Mouse (Mus musculus): Measurements from ENCODE around the gene Cntn4. TPM values are rescaled to one million over a fixed set of nuclear protein-coding genes. Genes with fewer than 3 reads are reported as not detected.

Gene Cntn4
- total RNA-seq, 2 experiments from 2014 or later = 63.9 to 69.4 TPM

- no peak for DNase-seq (ENCODE audit: extremely low spot score in 1 of 2, low spot score in 2 of 2)
- no peak for TF ChIP-seq CTCF (IDR thresholded peaks at IDR 0.05)
- intact Hi-C loops (cut with DNase I) = no loop called here
- Histone ChIP-seq H3K4me3 (no peak overlapping the region), H3K27ac (no peak overlapping the region)
These were observed 902.7 kb downstream of the Cntn4 start for GRCm38 (mm10) chr6:106580124-106580523.

GRCm38 (mm10) chr6:106593756-106594155 is 916.3 kb downstream of the Cntn4 start:
- intact Hi-C loops (cut with DNase I) = no loop called here
- no peak for DNase-seq (ENCODE audit: extremely low spot score in 1 of 2, low spot score in 2 of 2)
- Histone ChIP-seq H3K4me3 (no peak overlapping the region), H3K27ac (no peak overlapping the region)
- TF ChIP-seq CTCF (IDR thresholded peaks at IDR 0.05) = no peak

- Histone ChIP-seq H3K4me3 (no peak overlapping the region), H3K27ac (no peak overlapping the region)
- TF ChIP-seq CTCF (IDR thresholded peaks at IDR 0.05) = no peak
- DNase-seq (ENCODE audit: extremely low spot score in 1 of 2, low spot score in 2 of 2) = no peak
- intact Hi-C loops (cut with DNase I) = loop anchor here (5.0 kb wide), 1 partner anchor 280 kb away; no protein-coding TSS in a partner anchor
These were observed 939.6 kb downstream of the Cntn4 start for GRCm38 (mm10) chr6:106617081-106617480.

GRCm38 (mm10) chr6:106621188-106621749 is 943.8 kb downstream of the Cntn4 start:
- Histone ChIP-seq H3K27ac (no peak overlapping the region), H3K4me3 (no peak overlapping the region)
- TF ChIP-seq CTCF (IDR thresholded peaks at IDR 0.05) = peak; percentile 35
- intact Hi-C loops (cut with DNase I) = no loop called here
- no peak for DNase-seq (ENCODE audit: extremely low spot score in 1 of 2, low spot score in 2 of 2)

GRCm38 (mm10) chr6:106643026-106643425 is 965.6 kb downstream of the Cntn4 start:
- no peak for TF ChIP-seq CTCF (IDR thresholded peaks at IDR 0.05)
- intact Hi-C loops (cut with DNase I) = loop anchor here (10.0 kb wide), 1 partner anchor 308 kb away; no protein-coding TSS in a partner anchor
- Histone ChIP-seq H3K4me3 (no peak overlapping the region), H3K27ac (no peak overlapping the region)
- DNase-seq (ENCODE audit: extremely low spot score in 1 of 2, low spot score in 2 of 2) = no peak

- peak; percentile 84 for TF ChIP-seq CTCF (IDR thresholded peaks at IDR 0.05)
- no peak overlapping the region for H3K27ac ChIP-seq
- intact Hi-C loops (cut with DNase I) = loop anchor here (10.0 kb wide), 1 partner anchor 311 kb away; no protein-coding TSS in a partner anchor
- peak; percentile 51 to 52 for DNase-seq (ENCODE audit: extremely low spot score in 1 of 2, low spot score in 2 of 2)
- H3K4me3 ChIP-seq = no peak overlapping the region
These were observed 968.2 kb downstream of the Cntn4 start for GRCm38 (mm10) chr6:106645496-106646211.

GRCm38 (mm10) chr6:106646945-106647344 is 969.5 kb downstream of the Cntn4 start:
- DNase-seq (ENCODE audit: extremely low spot score in 1 of 2, low spot score in 2 of 2) = no peak
- Histone ChIP-seq H3K27ac (no peak overlapping the region), H3K4me3 (no peak overlapping the region)
- TF ChIP-seq CTCF (IDR thresholded peaks at IDR 0.05) = no peak
- intact Hi-C loops (cut with DNase I) = loop anchor here (10.0 kb wide), 1 partner anchor 312 kb away; no protein-coding TSS in a partner anchor

GRCm38 (mm10) chr6:106663780-106664651 is 986.6 kb downstream of the Cntn4 start:
- no peak overlapping the region for H3K4me3 ChIP-seq
- intact Hi-C loops (cut with DNase I) = no loop called here
- DNase-seq (ENCODE audit: extremely low spot score in 1 of 2, low spot score in 2 of 2) = peak in 1 of 2 experiments; percentile 32
- TF ChIP-seq CTCF (IDR thresholded peaks at IDR 0.05) = peak; percentile 63
- H3K27ac ChIP-seq = no peak overlapping the region

GRCm38 (mm10) chr6:106675581-106675980 is 998.1 kb downstream of the Cntn4 start:
- no peak for TF ChIP-seq CTCF (IDR thresholded peaks at IDR 0.05)
- no peak overlapping the region for H3K27ac ChIP-seq
- H3K4me3 ChIP-seq = no peak overlapping the region
- intact Hi-C loops (cut with DNase I) = no loop called here
- no peak for DNase-seq (ENCODE audit: extremely low spot score in 1 of 2, low spot score in 2 of 2)

GRCm38 (mm10) chr6:106701931-106702330 is 1024.5 kb downstream of the Cntn4 start:
- intact Hi-C loops (cut with DNase I) = no loop called here
- no peak for TF ChIP-seq CTCF (IDR thresholded peaks at IDR 0.05)
- H3K27ac ChIP-seq = no peak overlapping the region
- DNase-seq (ENCODE audit: extremely low spot score in 1 of 2, low spot score in 2 of 2) = no peak
- H3K4me3 ChIP-seq = no peak overlapping the region

- H3K4me3 ChIP-seq = no peak overlapping the region
- intact Hi-C loops (cut with DNase I) = no loop called here
- no peak for TF ChIP-seq CTCF (IDR thresholded peaks at IDR 0.05)
- H3K27ac ChIP-seq = no peak overlapping the region
- DNase-seq (ENCODE audit: extremely low spot score in 1 of 2, low spot score in 2 of 2) = no peak
These were observed 1028.1 kb downstream of the Cntn4 start for GRCm38 (mm10) chr6:106705506-106706035.

Data from left cerebral cortex, adult 2 months (tissue).